In genomic region chr2:56335974-56336373, GRCm38 (mm10) we compare ENCODE assay signal across 18 mouse cellular contexts.
DNase-seq lines count a peak whose midpoint lies in the region; ATAC-seq lines count a peak whose summit lies in the region.
"Had no signal": no experiment of that assay in that cellular context is flagged by ENCODE, and none has a peak within 500 bp of the region (broad histone marks: within the 10 kb centered on the region; RNA-seq: fewer than 3 reads in every experiment).

No protein-coding gene starts in this region.

- no peaks in the 10 kb centered on the region for H3K4me1 ChIP-seq in forebrain, embryonic 13.5 days
- 0 out of 2 replicates have a peak, but pooled peaks cover 2% of the 10 kb centered on the region for H3K4me1 ChIP-seq in forebrain, embryonic 16.5 days (replicated peaks; ENCODE audit: control insufficient read depth, insufficient read depth, low read length)
- H3K4me1 ChIP-seq in midbrain, embryonic 11.5 days (ENCODE audit: control insufficient read depth, insufficient read depth, low read length) = no peaks in the 10 kb centered on the region
- H3K4me1 ChIP-seq in midbrain, embryonic 16.5 days (ENCODE audit: control insufficient read depth, insufficient read depth, low read length) = no peaks in the 10 kb centered on the region
- H3K4me1 ChIP-seq in neural tube, embryonic 11.5 days (ENCODE audit: control insufficient read depth, insufficient read depth, low read length) = no peaks in the 10 kb centered on the region
- H3K4me1 ChIP-seq in neural tube, embryonic 15.5 days = no peaks in the 10 kb centered on the region
- H3K4me1 ChIP-seq: embryonic facial prominence, embryonic 12.5 days; heart, embryonic 12.5 days; hindbrain, embryonic 13.5 days; intestine, embryonic 15.5 days had no signal

- no peak overlapping the region for H3K9ac ChIP-seq in forebrain, embryonic 13.5 days
- no peak overlapping the region for H3K9ac ChIP-seq in forebrain, embryonic 16.5 days (replicated peaks; ENCODE audit: low read depth, low read length)
- H3K9ac ChIP-seq in midbrain, embryonic 11.5 days (ENCODE audit: low read length) = no peak overlapping the region
- no peak overlapping the region for H3K9ac ChIP-seq in midbrain, embryonic 16.5 days (ENCODE audit: low read depth, low read length)
- no peak overlapping the region for H3K9ac ChIP-seq in neural tube, embryonic 11.5 days (ENCODE audit: low read length)
- H3K9ac ChIP-seq in neural tube, embryonic 15.5 days (replicated peaks) = no peak overlapping the region
- H3K9ac ChIP-seq: embryonic facial prominence, embryonic 12.5 days; heart, embryonic 12.5 days; hindbrain, embryonic 13.5 days; intestine, embryonic 15.5 days had no signal

- no peaks in the 10 kb centered on the region for H3K27me3 ChIP-seq in forebrain, embryonic 13.5 days
- H3K27me3 ChIP-seq in forebrain, embryonic 16.5 days (replicated peaks; ENCODE audit: control insufficient read depth, insufficient read depth, low read length) = no peaks in the 10 kb centered on the region
- no peaks in the 10 kb centered on the region for H3K27me3 ChIP-seq in midbrain, embryonic 11.5 days (ENCODE audit: control insufficient read depth, insufficient read depth, low read length)
- H3K27me3 ChIP-seq in midbrain, embryonic 16.5 days (ENCODE audit: control insufficient read depth, insufficient read depth, low read depth, low read length) = no peaks in the 10 kb centered on the region
- H3K27me3 ChIP-seq in neural tube, embryonic 11.5 days (ENCODE audit: control insufficient read depth, insufficient read depth, low read length) = no peaks in the 10 kb centered on the region
- H3K27me3 ChIP-seq in neural tube, embryonic 15.5 days (replicated peaks) = no peaks in the 10 kb centered on the region
- H3K27me3 ChIP-seq: embryonic facial prominence, embryonic 12.5 days; heart, embryonic 12.5 days; hindbrain, embryonic 13.5 days; intestine, embryonic 15.5 days had no signal

- no peaks in the 10 kb centered on the region for H3K9me3 ChIP-seq in forebrain, embryonic 13.5 days (replicated peaks)
- H3K9me3 ChIP-seq in forebrain, embryonic 16.5 days (ENCODE audit: control insufficient read depth, low read length) = no peaks in the 10 kb centered on the region
- H3K9me3 ChIP-seq in midbrain, embryonic 11.5 days (ENCODE audit: control insufficient read depth, low read length) = no peaks in the 10 kb centered on the region
- no peaks in the 10 kb centered on the region for H3K9me3 ChIP-seq in midbrain, embryonic 16.5 days (replicated peaks; ENCODE audit: control insufficient read depth, low read length, poor library complexity, severe bottlenecking)
- no peaks in the 10 kb centered on the region for H3K9me3 ChIP-seq in neural tube, embryonic 11.5 days (ENCODE audit: control insufficient read depth, low read length)
- no peaks in the 10 kb centered on the region for H3K9me3 ChIP-seq in neural tube, embryonic 15.5 days (replicated peaks)
- H3K9me3 ChIP-seq: embryonic facial prominence, embryonic 12.5 days; heart, embryonic 12.5 days; hindbrain, embryonic 13.5 days; intestine, embryonic 15.5 days had no signal

- H3K36me3 ChIP-seq in forebrain, embryonic 13.5 days (ENCODE audit: poor library complexity, severe bottlenecking) = no peaks in the 10 kb centered on the region
- no peaks in the 10 kb centered on the region for H3K36me3 ChIP-seq in forebrain, embryonic 16.5 days (ENCODE audit: control insufficient read depth, insufficient read depth)
- H3K36me3 ChIP-seq in midbrain, embryonic 11.5 days (ENCODE audit: control insufficient read depth, insufficient read depth, low read length) = no peaks in the 10 kb centered on the region
- H3K36me3 ChIP-seq in midbrain, embryonic 16.5 days (ENCODE audit: control insufficient read depth, insufficient read depth, low read length) = no peaks in the 10 kb centered on the region
- no peaks in the 10 kb centered on the region for H3K36me3 ChIP-seq in neural tube, embryonic 11.5 days (ENCODE audit: control insufficient read depth, insufficient read depth, low read length)
- no peaks in the 10 kb centered on the region for H3K36me3 ChIP-seq in neural tube, embryonic 15.5 days
- H3K36me3 ChIP-seq: embryonic facial prominence, embryonic 12.5 days; heart, embryonic 12.5 days; hindbrain, embryonic 13.5 days; intestine, embryonic 15.5 days had no signal

- peak; percentile 87 for DNase-seq in midbrain, embryonic 11.5 days (ENCODE audit: low spot score, missing footprints)
- DNase-seq in neural tube, embryonic 11.5 days (ENCODE audit: low spot score) = no peak
- peak; percentile 12 for DNase-seq in mesoderm, embryonic 11.5 days (ENCODE audit: low read depth, low spot score)
- DNase-seq in right cerebral cortex, adult 18-20 months = no peak
- DNase-seq: adrenal gland, adult 2 months; adrenal gland, postnatal 25 days; cerebellum, adult 8-10 months; cerebellum, postnatal 14 days; gastrocnemius, adult 2 months; gastrocnemius, postnatal 25 days had no signal

- no peak overlapping the region for H3K27ac ChIP-seq in forebrain, embryonic 13.5 days
- no peak overlapping the region for H3K27ac ChIP-seq in forebrain, embryonic 16.5 days (ENCODE audit: low read length)
- H3K27ac ChIP-seq in midbrain, embryonic 11.5 days (ENCODE audit: low read depth, low read length) = no peak overlapping the region
- no peak overlapping the region for H3K27ac ChIP-seq in midbrain, embryonic 16.5 days (ENCODE audit: low read length)
- no peak overlapping the region for H3K27ac ChIP-seq in neural tube, embryonic 11.5 days (ENCODE audit: low read depth, low read length)
- no peak overlapping the region for H3K27ac ChIP-seq in neural tube, embryonic 15.5 days (replicated peaks)
- H3K27ac ChIP-seq: embryonic facial prominence, embryonic 12.5 days; gastrocnemius, adult 2 months; hindbrain, embryonic 13.5 days; intestine, embryonic 15.5 days had no signal

- H3K4me3 ChIP-seq in forebrain, embryonic 13.5 days = no peak overlapping the region
- H3K4me3 ChIP-seq in forebrain, embryonic 16.5 days (replicated peaks; ENCODE audit: low read length) = no peak overlapping the region
- no peak overlapping the region for H3K4me3 ChIP-seq in midbrain, embryonic 11.5 days (ENCODE audit: low read depth, low read length)
- H3K4me3 ChIP-seq in midbrain, embryonic 16.5 days (ENCODE audit: low read depth, low read length) = no peak overlapping the region
- H3K4me3 ChIP-seq in neural tube, embryonic 11.5 days (ENCODE audit: low read depth, low read length) = no peak overlapping the region
- no peak overlapping the region for H3K4me3 ChIP-seq in neural tube, embryonic 15.5 days (replicated peaks)
- H3K4me3 ChIP-seq: embryonic facial prominence, embryonic 12.5 days; gastrocnemius, adult 2 months; heart, embryonic 12.5 days; hindbrain, embryonic 13.5 days; intestine, embryonic 15.5 days had no signal

- ATAC-seq in forebrain, embryonic 13.5 days = peak; percentile 51; the same call in 1 of the 2 replicates
- no peak for ATAC-seq in forebrain, embryonic 16.5 days
- peak; percentile 87 for ATAC-seq in midbrain, embryonic 11.5 days (ENCODE audit: low FRiP score)
- ATAC-seq in midbrain, embryonic 16.5 days = no peak
- ATAC-seq in neural tube, embryonic 11.5 days (ENCODE audit: insufficient read depth, low FRiP score, low TSS enrichment) = peak; percentile 50; the same call in 1 of the 2 replicates
- no peak for ATAC-seq in neural tube, embryonic 15.5 days (ENCODE audit: low FRiP score)
- ATAC-seq: intestine, embryonic 15.5 days had no signal

- no peak overlapping the region for H3K4me2 ChIP-seq in forebrain, embryonic 13.5 days
- no peak overlapping the region for H3K4me2 ChIP-seq in forebrain, embryonic 16.5 days (ENCODE audit: low read length)
- no peak overlapping the region for H3K4me2 ChIP-seq in midbrain, embryonic 11.5 days
- H3K4me2 ChIP-seq in midbrain, embryonic 16.5 days (ENCODE audit: low read length) = no peak overlapping the region
- H3K4me2 ChIP-seq in neural tube, embryonic 11.5 days (ENCODE audit: low read depth) = no peak overlapping the region
- H3K4me2 ChIP-seq in neural tube, embryonic 15.5 days = no peak overlapping the region
- H3K4me2 ChIP-seq: embryonic facial prominence, embryonic 12.5 days; heart, embryonic 12.5 days; hindbrain, embryonic 13.5 days; intestine, embryonic 15.5 days had no signal

- WGBS in forebrain, embryonic 13.5 days = 45% methylated on average over 7 of the region's 7 CpGs
- 52% methylated on average over 7 of the region's 7 CpGs for WGBS in forebrain, embryonic 16.5 days
- 38% methylated on average over 7 of the region's 7 CpGs for WGBS in midbrain, embryonic 11.5 days
- 30% methylated on average over 7 of the region's 7 CpGs for WGBS in midbrain, embryonic 16.5 days
- 61% methylated on average over 7 of the region's 7 CpGs for WGBS in neural tube, embryonic 11.5 days
- 36% methylated on average over 7 of the region's 7 CpGs for whole genome bisulfite sequencing in neural tube, embryonic 15.5 days

Comparison
In these comparisons a context has a peak if more than half of its experiments do, and no peak if none do; other contexts are left out.
1. ATAC-seq: peak in forebrain, embryonic 13.5 days (single experiment), midbrain, embryonic 11.5 days (single experiment) and neural tube, embryonic 11.5 days (single experiment); none in forebrain, embryonic 16.5 days (single experiment), midbrain, embryonic 16.5 days (single experiment) and neural tube, embryonic 15.5 days (single experiment).
2. DNase-seq: peak in midbrain, embryonic 11.5 days (single experiment) and mesoderm, embryonic 11.5 days (single experiment); none in neural tube, embryonic 11.5 days (single experiment) and right cerebral cortex, adult 18-20 months (single experiment).